Mouse (Mus musculus): ENCODE measurements around the gene Zfp458.

DNA sequence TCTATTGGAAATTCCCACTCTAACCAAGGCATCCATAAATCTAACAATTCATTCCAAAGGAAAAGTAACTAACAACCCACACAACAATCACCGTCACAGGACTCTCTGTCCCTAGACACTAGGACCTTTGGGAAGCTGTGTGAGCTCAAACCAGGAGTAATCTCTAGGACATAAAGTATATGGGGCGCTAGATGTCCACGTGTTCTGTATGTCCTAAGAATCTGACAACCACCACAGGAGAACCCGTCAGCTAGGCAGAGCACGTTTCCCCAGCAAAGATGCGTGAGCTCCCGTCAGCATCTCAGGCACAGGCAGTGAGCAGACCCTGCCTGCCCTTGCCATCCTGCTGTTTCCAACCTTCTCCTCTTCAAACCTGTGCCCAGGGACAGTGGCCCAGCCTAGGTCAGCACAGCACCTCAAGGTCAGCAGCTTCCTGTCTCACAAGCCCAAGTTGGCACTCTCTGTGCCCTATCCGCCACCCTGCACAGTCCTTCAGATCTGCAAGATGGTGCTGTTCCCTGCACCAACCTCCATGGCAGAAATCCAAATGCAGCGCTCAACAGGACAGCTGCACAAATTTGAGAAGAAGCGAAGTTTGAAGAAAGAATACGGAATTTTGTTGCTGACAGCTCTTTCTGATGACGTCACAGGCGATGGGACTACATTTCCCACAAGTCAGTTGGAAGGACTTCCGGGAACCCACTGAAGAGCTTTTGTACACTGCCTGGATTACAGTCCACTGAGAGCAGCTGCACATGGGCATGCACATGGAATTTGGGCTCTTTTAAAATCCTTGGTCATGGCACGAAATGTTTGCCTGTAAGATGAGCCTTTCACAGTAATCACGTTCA lies 27.8 kb upstream of the Zfp458 start, which contains the start of gene Zfp457:
- TF ChIP-seq FLI1 (IDR thresholded peaks at IDR 0.05; ENCODE audit: low read length) (no peak), GATA1 (IDR thresholded peaks at IDR 0.05; ENCODE audit: borderline replicate concordance, low read length) (no peak)

Measured in megakaryocyte, embryonic 14.5 days (primary cell).